Mouse (Mus musculus) cerebellum, postnatal 10 days (tissue): ENCODE measurements around the gene Ccl6.
"Not testable (repeated sequence)": the region's sequence is repeated elsewhere in the genome, so short reads cannot be mapped to it uniquely, and the experiment has no call there.

Experiments
- DNase-seq, 2 experiments: peaks; one replicate each; pipeline ENCODE4 v3.0.0; 2021; ENCODE audit warnings: mixed read lengths in 2 of 2

The Ccl6 gene

DNA sequence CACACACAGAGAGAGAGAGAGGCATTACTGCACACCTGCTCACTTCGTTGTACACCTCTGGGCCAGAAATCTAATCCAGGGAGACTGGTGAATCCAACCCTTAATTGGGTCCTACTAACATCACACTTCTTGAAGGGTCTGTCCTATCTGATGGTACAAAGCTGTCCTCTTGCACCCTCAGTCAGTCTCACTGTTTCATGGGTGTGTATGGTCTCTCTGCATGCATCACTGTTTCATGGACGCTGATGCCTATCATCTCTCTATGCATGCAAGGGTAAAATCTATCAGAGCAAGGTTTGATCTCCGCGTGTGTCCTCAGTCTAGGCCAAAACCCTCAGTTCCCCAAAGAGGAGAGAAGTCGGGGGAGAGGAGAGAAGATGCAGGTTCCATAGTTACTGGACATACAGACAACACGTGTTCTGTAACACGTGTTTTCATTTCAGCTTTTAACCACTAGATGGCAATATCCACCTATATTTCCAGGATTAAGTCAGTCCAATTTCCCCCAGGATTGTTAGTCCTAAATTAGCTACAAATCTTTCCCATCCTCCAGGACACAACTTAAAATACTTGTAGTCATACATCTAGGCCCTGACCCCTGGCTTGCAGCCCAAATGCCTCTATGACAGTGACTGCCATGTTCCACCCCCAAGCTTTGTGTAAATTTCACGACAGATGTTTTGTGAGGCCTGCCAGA lies 36.7 kb downstream of the Ccl6 start:
- peak; percentile 61 to 82 for DNase-seq

DNA sequence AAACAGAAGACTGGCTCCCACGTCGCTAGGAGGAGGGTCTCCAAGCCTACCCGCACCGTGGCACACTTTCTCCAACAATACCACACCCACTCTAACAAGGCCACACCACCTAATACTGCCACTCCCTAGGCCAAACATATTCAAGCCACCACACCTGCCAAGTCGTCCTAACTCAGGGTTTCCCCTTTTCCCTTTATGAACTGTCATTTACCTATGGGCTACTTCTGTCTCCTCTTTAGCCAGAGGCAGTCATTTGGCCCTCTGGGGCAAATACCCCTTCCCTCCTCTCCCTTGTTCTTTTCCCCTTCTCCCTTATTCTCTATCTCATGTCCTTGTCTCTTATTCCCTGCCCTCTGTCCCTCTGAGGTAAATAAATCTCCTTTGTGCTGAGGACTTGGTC lies 41.2 kb downstream of the Ccl6 start:
- DNase-seq: no peak

- not testable (repeated sequence) for DNase-seq
Observed at GRCm38 (mm10) chr11:83551037-83551436, 41.9 kb downstream of the Ccl6 start.

DNA sequence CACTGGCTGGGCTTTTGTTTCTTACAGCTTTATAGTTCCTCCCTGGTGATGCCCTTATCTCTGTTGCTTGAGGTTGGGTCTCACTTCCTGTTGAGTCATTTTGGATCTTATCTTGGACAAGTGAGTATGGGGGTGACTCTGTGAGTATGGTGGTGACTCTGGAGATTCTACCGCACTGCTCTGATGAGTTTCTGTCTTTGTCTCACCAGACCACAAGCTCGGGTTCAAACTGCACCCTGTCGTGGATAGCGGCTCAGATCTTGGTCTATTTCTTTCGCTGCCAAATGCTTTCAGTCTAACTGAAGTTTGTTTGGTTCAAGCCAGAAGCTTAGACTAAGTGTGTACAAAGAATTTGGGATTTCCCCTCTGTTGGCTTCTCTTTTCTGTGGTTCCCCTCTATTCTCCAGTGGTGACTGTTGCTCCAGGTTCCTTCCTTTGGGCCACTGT lies 42.7 kb downstream of the Ccl6 start:
- DNase-seq: no peak

DNA sequence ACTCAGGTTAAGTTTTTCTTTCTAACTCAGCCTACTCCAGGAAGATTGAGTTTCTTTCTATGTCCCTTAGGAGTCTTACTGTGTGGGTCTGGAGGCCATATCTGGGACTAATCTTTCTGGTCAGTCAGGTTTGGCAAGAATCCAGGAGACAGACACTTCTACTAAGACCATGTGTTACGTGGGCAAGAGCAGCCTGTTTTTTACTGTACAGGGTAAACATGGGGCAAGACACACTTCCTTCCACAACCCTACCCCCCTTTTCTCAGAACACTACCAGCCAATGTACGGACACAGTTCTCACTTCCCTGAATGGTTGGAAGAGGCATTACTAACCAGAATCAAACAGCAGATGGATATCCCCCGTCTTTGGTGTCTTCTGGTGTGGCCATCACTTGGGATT lies 48.7 kb downstream of the Ccl6 start:
- DNase-seq: peak in 1 of 2 experiments; percentile 25

DNA sequence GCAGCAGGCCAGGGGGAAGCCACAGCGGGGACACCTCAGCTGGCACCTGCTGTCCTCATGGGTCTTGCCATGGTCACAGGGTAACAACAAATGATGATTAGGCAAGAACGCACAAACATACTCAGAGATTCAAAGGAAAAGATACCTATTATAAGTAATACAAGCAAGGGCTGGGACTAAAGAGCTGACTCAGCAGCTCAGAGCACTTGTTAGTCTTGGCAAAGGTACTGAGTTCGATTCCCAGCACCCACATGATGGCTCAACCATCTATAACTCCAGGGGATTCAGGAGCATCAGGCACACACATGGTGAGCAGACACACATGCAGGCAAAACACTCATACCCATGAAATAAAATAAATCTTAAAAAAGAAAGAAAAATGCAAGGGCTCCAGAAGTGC lies 51.5 kb downstream of the Ccl6 start:
- DNase-seq: no peak

DNA sequence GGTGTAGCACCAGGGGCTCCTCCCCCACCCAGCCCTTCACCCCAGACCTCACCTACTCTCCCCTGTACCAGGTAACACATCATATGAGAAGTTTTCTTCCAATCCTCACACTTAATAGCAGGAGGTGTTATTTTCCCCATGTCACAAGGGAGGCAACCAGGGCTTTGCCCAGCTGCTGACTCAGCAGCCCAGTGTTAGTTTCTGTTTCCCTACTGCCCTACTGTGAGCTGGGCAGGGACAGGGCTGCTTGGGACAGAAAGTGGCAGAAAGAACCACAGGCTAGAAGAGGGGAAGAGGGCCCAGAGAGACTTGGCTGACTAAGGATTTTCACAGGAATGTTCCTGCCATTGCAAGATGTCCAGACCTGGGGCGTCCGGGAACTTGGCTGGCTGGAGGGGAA lies 52.0 kb downstream of the Ccl6 start:
- DNase-seq: no peak

GRCm38 (mm10) chr11:83538705-83539314 lies 54.1 kb downstream of the Ccl6 start:
- no peak for DNase-seq
